Mouse (Mus musculus) heart, embryonic 14.5 days (tissue): ENCODE measurements around the gene Copb1. TPM values are rescaled to one million over a fixed set of nuclear protein-coding genes. Genes with fewer than 3 reads are reported as not detected.
A peak's percentile ranks its signal among the peaks of the same experiment; 100 is the strongest.

Experiments used
- ATAC-seq: fragments of 200-750 bp; cut with Nextera tagmentation; 2 replicates; pipeline ENCODE4 v1.8.0; 2017; ENCODE audit warnings: low read depth, moderate TSS enrichment; ENCODE audit not compliant: insufficient number of reproducible peaks, insufficient read depth, low FRiP score
- H3K27ac ChIP-seq, 2 experiments: fragments of 200-500 bp in 1 of 2; fragments of 300-500 bp in 1 of 2; sonication (generic) in 1 of 2; replicated peaks in 1 of 2; 2 replicates each; pipeline ENCODE4 v1.5.1; 2012 to 2014; ENCODE audit warnings: low read depth in 2 of 2, low read length in 2 of 2, control low read depth in 1 of 2, mild to moderate bottlenecking in 1 of 2, mixed read lengths in 1 of 2; ENCODE audit not compliant: control insufficient read depth in 1 of 2, insufficient read depth in 1 of 2
- H3K27me3 ChIP-seq: fragments of 300-500 bp; sonication (generic); 2 replicates; pipeline ENCODE4 v1.6.1; 2014; ENCODE audit warnings: mild to moderate bottlenecking, low read length, control low read depth; ENCODE audit not compliant: control insufficient read depth, insufficient read depth
- H3K36me3 ChIP-seq: fragments of 300-500 bp; sonication (generic); 2 replicates; pipeline ENCODE4 v1.6.1; 2014; ENCODE audit warnings: mild to moderate bottlenecking, control low read depth, low read length, mixed read lengths; ENCODE audit not compliant: control insufficient read depth, insufficient read depth
- H3K4me1 ChIP-seq, 2 experiments: fragments of 200-500 bp in 1 of 2; fragments of 300-500 bp in 1 of 2; sonication (generic) in 1 of 2; 2 replicates each; pipeline ENCODE4 v1.6.1; 2012 to 2014; ENCODE audit warnings: low read length in 2 of 2, control low read depth in 1 of 2, mixed read lengths in 1 of 2; ENCODE audit not compliant: control insufficient read depth in 2 of 2, insufficient read depth in 2 of 2
- H3K4me2 ChIP-seq: fragments of 300-500 bp; sonication (generic); 2 replicates; pipeline ENCODE4 v1.6.1; 2014; ENCODE audit warnings: mild to moderate bottlenecking, low read length
- H3K4me3 ChIP-seq, 2 experiments: fragments of 200-500 bp in 1 of 2; fragments of 300-500 bp in 1 of 2; sonication (generic) in 1 of 2; 2 replicates each; pipeline ENCODE4 v1.5.1; 2012 to 2014; ENCODE audit warnings: low read length in 2 of 2, mild to moderate bottlenecking in 2 of 2, control low read depth in 1 of 2, low read depth in 1 of 2, moderate library complexity in 1 of 2; ENCODE audit not compliant: control insufficient read depth in 1 of 2, insufficient read depth in 1 of 2
- H3K9ac ChIP-seq: fragments of 300-500 bp; sonication (generic); 2 replicates; pipeline ENCODE4 v1.6.1; 2014; ENCODE audit warnings: mild to moderate bottlenecking, low read length
- H3K9me3 ChIP-seq: fragments of 300-500 bp; sonication (generic); 2 replicates; pipeline ENCODE4 v1.6.1; 2016; ENCODE audit warnings: low read length, control low read depth; ENCODE audit not compliant: control insufficient read depth
- WGBS: fragments of 180-500 bp; shearing (Covaris S2); extraction: QIAGEN DNeasy Blood & Tissue Kit; methylation state at CpG from one replicate; pipeline ENCODE4 v1.1.7; 2014; 5-methylcytosine and 5-hydroxymethylcytosine counted together
- polyA plus RNA-seq: library from polyadenylated mRNA; unstranded; fragments of >200 nt; fragmentation: Nextera tagmentation; extraction: Ambion mirVana; gene quantifications from 2 replicates; pipeline ENCODE4 v1.2.1, GENCODE M21; 2014

The Copb1 gene
- polyA plus RNA-seq, 1 experiment from 2014 or later: 88.9 TPM

DNA sequence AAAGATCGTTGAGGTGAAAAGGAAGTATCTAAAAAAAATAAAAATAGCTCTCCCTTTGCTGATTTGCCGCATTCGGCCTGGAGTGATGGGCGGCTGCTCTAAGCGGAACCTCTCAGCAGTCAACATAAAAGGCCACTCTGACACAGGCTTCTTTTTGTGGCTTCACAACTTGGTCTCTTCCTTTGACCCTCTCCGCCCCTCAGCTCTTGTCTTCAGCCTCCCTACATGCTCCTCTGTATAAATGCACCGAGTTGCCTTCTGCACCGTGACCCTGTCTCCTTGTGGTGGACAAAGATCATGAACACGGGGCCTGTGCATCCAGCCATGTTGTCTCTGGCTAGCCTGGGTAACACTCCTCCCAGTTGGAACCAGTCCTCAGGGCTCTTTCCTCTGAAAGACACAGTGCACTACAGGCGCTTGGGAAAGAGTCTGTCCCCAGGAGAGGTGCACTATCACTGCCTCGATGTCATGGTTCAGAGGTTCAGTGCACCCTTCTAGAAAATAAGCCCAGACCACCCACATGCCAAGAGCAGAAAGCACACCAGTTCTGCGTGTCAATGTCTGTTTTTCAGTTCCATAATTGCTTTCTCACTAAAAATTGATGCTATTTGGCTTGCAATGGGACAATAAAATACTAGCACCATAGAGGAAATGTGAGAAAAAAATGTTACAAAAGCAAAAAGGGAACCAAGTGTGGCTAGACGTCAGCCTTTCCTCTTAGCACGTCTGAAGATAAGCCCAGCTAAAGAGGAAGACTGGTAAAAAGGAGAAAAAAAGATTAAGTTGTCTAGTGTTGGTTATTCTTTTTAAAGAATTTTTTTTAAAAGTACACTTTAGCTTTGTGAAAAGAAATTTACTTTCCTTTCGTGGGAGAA is 37.2 kb upstream of the Copb1 start:
- no peak overlapping the region for H3K9ac ChIP-seq
- H3K4me1 ChIP-seq: peaks cover 11 to 15% of the 10 kb centered on the region in 2 experiments
- no peak for ATAC-seq
- WGBS: 40% methylated on average over 15 of the region's 15 CpGs
- H3K9me3 ChIP-seq: no peaks in the 10 kb centered on the region
- no peaks in the 10 kb centered on the region for H3K36me3 ChIP-seq
- peak overlapping the region in 1 of 2 experiments; percentile 43; a peak in 2 of 4 replicates for H3K27ac ChIP-seq
- H3K27me3 ChIP-seq: no peaks in the 10 kb centered on the region
- peak overlapping the region; percentile 62 for H3K4me2 ChIP-seq
- H3K4me3 ChIP-seq: no peak overlapping the region

DNA sequence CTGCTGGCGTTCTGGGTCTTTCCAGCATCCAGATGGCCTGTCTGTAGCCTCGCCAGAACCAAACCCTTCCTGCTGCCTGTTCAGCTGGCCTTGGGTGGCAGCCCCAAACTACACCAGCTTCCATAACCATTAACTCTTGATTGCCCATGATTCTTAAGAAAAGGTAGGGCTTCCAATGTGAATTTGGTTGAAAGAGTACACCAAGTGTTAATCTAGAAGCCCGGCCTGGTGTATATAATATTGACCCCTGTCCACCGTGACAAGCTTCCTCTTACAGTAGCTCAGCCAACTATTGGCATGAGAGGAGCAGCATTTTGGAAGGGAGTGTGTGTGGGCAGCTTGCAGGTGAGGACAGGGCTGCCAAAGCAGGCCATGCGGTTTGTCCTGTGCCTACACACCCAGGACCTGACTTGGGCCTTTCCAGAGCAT is 35.6 kb upstream of the Copb1 start:
- no peaks in the 10 kb centered on the region for H3K36me3 ChIP-seq
- no peak overlapping the region for H3K27ac ChIP-seq
- H3K9me3 ChIP-seq: no peaks in the 10 kb centered on the region
- peaks cover 11 to 15% of the 10 kb centered on the region in 2 experiments for H3K4me1 ChIP-seq
- no peak overlapping the region for H3K4me2 ChIP-seq
- no peak overlapping the region for H3K9ac ChIP-seq
- no peaks in the 10 kb centered on the region for H3K27me3 ChIP-seq
- 74% methylated on average over 5 of the region's 5 CpGs for WGBS
- H3K4me3 ChIP-seq: no peak overlapping the region
- ATAC-seq: no peak

DNA sequence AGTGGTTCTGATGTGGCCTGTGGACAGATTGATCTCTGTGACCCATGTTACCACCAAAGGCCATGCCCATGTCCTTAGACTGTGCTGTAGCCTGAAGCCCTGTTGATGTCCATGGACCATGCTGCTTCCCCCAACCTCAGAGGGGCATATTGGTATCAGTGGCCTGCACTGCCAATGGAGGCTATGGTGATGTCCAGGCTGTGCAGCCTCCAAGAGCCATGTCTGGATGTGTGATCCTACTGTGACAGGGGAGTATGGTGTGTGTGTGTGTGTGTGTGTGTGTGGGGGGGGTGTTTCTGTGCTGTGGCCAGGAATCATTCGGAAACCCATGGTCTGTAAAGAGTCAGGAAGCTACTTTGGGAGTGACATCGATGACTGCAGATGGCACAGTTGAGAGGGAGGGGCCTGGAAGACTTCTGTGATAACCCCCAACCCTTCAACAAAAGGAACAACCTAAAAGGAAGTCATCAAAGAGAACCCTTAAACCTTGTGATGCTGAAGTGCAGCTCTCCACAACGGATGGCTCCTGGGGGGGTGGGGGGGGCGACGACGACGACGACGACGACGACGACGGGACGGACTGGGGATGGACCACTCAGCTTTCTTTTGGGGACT is 29.9 kb upstream of the Copb1 start:
- Histone ChIP-seq H3K27ac (no peak overlapping the region), H3K36me3 (no peaks in the 10 kb centered on the region), H3K27me3 (no peaks in the 10 kb centered on the region), H3K4me1 (peaks cover 4 to 6% of the 10 kb centered on the region in 2 experiments; a peak in 2 of 4 replicates), H3K9ac (no peak overlapping the region), H3K4me3 (no peak overlapping the region), H3K4me2 (no peak overlapping the region), H3K9me3 (no peaks in the 10 kb centered on the region)
- ATAC-seq: 0 out of 2 replicates have a peak, but pooled peaks have one; percentile 15
- 89% methylated on average over 14 of the region's 14 CpGs for WGBS

DNA sequence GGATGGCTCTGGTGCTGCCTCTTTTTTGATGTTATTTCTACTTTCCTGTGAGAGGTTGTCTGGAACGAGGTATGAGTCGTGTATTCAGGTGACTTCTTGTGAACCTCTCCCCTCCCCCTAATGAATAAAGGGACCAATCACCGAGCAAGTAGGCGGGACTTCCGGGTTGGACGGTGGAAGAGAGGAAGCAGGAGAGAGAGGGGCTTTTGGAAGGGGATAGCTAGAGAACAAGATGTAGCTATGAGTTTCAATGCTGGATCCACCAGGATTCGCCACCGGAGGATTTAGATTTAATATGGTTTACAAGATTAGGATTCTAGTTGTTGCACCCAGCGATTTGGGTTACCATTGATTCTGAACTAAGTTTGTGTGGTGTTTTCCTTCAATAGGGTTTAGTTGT is 28.5 kb upstream of the Copb1 start:
- Histone ChIP-seq H3K4me3 (no peak overlapping the region), H3K27ac (no peak overlapping the region), H3K36me3 (no peaks in the 10 kb centered on the region), H3K9ac (no peak overlapping the region), H3K9me3 (no peaks in the 10 kb centered on the region), H3K4me1 (peaks cover 4 to 6% of the 10 kb centered on the region in 2 experiments; a peak in 2 of 4 replicates), H3K4me2 (no peak overlapping the region), H3K27me3 (no peaks in the 10 kb centered on the region)
- ATAC-seq: no peak
- 70% methylated on average over 9 of the region's 9 CpGs for WGBS

DNA sequence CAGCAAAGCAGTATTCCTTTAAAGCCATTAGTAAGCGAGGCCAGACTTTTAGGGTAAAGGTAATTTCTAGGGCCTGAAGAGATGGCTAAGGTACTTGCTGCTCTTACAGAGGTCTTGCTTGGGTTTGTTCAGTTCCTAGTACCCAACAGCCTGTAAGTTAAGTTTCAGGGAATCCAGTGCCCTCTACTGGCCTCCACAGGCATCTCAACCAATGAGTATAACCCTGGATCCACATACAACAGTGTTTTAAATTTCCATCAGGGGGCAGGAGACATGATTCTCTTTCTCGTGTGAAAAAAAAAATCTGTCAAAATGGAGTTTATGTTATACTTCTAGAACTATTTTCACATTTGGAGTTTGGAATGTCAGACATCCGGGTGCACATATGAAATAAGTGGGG is 27.2 kb upstream of the Copb1 start:
- Histone ChIP-seq H3K9me3 (no peaks in the 10 kb centered on the region), H3K4me3 (no peak overlapping the region), H3K9ac (no peak overlapping the region), H3K36me3 (no peaks in the 10 kb centered on the region), H3K27me3 (no peaks in the 10 kb centered on the region), H3K4me2 (no peak overlapping the region), H3K27ac (no peak overlapping the region), H3K4me1 (peaks cover 4 to 6% of the 10 kb centered on the region in 2 experiments; a peak in 2 of 4 replicates)
- WGBS: 56% methylated on average over 3 of the region's 3 CpGs
- no peak for ATAC-seq

DNA sequence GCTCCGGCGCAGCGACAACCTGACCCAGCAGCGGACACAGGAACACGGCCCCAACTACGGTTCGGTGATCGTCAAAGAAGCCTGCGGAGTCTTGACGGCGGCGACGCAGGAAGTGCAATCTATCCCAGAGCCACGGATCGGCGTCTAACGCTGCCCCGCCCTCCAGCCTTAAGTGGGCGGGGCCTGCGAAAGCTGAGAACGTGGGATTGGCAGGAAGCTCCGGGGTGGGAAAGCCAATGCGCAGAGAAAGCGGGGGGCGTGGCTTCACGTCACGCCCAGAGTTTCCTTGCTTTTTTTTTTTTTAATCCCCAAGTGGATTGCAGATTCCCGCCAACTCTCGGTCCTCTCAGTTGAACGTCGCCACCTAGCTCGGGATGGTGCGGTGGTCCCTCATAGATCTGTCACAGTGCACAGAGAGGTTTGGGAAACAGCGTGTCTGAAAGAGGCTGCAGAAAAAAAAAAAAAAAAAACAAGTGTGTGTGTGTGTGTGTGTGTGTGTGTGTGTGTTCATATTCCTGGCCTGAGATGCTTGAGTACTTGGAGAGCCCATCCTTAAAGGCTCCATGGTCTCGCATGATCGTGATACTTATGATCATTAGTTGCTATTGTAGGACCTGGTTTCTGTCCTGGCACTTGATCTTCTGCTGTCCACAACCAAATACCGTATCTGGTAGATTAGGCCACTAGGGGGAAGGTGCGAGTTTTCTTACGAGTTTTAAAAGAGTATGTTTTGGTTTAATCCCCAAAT is 21.7 kb upstream of the Copb1 start, which contains the start of gene Psma1:
Gene Psma1, minus strand, starts transcription at position 114 of the 748 bp plus-strand sequence.
- Histone ChIP-seq H3K4me3 (peak within 1 kb of the TSS; percentile 64 to 69), H3K4me1 (peaks cover 0 to 12% of the 10 kb centered on the region in 2 experiments; a peak in 1 of 4 replicates), H3K9me3 (no peaks in the 10 kb centered on the region), H3K4me2 (peak within 1 kb of the TSS; percentile 94), H3K9ac (peak within 1 kb of the TSS; percentile 80), H3K27ac (peak within 1 kb of the TSS; percentile 55 to 70), H3K36me3 (peaks cover 31% of the 10 kb centered on the region), H3K27me3 (no peaks in the 10 kb centered on the region)
- under 1% methylated on average over 39 of the region's 39 CpGs for WGBS
- peak; percentile 94 for ATAC-seq

DNA sequence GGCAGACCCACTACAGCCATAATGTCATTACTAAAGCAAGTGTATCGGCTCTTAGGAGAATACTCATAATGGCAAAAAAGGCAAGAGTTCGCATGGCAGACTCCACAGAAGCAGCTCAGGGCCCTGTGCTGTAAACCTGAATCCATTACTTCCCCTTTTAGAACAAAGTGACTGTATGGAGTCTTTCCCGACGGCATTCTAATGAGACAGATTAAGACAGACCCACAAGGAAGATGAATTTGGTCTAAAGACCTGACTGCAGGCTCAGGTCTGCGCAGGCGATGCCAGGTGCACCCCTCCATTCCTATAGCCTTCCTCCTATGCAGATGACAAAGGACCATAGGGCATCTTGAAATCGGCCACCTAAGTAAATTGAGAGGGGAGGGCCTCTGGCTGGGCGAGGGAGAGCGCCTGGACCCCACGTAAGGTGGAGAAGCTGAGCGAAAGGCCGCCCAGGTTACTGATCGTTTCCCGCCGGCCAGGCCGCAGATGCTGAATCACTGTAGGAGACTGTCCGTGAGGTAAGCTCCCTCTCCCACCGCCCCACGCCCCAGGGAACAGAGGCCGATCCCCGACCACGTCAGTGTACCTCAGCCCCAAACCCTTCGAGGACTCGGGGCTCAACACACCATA is 21.0 kb upstream of the Copb1 start:
- H3K27ac ChIP-seq: peak overlapping the region; percentile 19 to 53; a peak in 3 of 4 replicates
- peaks cover 0 to 12% of the 10 kb centered on the region in 2 experiments; a peak in 1 of 4 replicates for H3K4me1 ChIP-seq
- no peak; the same call in 1 of the 2 replicates for ATAC-seq
- H3K4me2 ChIP-seq: peak overlapping the region; percentile 94
- H3K4me3 ChIP-seq: peak overlapping the region; percentile 64 to 69
- H3K36me3 ChIP-seq: peaks cover 38% of the 10 kb centered on the region
- H3K9ac ChIP-seq: peak overlapping the region; percentile 80
- H3K27me3 ChIP-seq: no peaks in the 10 kb centered on the region
- H3K9me3 ChIP-seq: no peaks in the 10 kb centered on the region
- WGBS: under 1% methylated on average over 24 of the region's 24 CpGs
